Mouse (Mus musculus) thymus, adult 2 months (tissue): ENCODE results near the gene Lhcgr. TPM values are rescaled to one million over a fixed set of nuclear protein-coding genes. Genes with fewer than 3 reads are reported as not detected.

Source experiments
- DNase-seq: peaks from one replicate; pipeline ENCODE4 v3.0.0; 2021
- H3K27ac ChIP-seq: fragments of 200-500 bp; 2 replicates; pipeline ENCODE4 v1.5.1; 2012; ENCODE audit warnings: low read length, control low read depth; ENCODE audit not compliant: control insufficient read depth, insufficient read depth
- H3K27me3 ChIP-seq: fragments of 200-500 bp; 2 replicates; pipeline ENCODE4 v1.6.1; 2012; ENCODE audit warnings: mild to moderate bottlenecking, low read length, moderate library complexity, mixed read lengths; ENCODE audit not compliant: control insufficient read depth, insufficient read depth
- H3K36me3 ChIP-seq: fragments of 200-500 bp; 2 replicates; pipeline ENCODE4 v1.6.1; 2012; ENCODE audit warnings: mild to moderate bottlenecking, low read length, moderate library complexity; ENCODE audit not compliant: control insufficient read depth, insufficient read depth
- H3K4me1 ChIP-seq: fragments of 200-500 bp; replicated peaks from 2 replicates; pipeline ENCODE4 v1.6.1; 2012; ENCODE audit warnings: low read length; ENCODE audit not compliant: control insufficient read depth, insufficient read depth
- H3K4me3 ChIP-seq: fragments of 200-500 bp; 2 replicates; pipeline ENCODE4 v1.5.1; 2012; ENCODE audit warnings: mild to moderate bottlenecking, low read length, control low read depth, moderate library complexity; ENCODE audit not compliant: control insufficient read depth, insufficient read depth
- CTCF ChIP-seq: fragments of 200-500 bp; IDR thresholded peaks from 2 replicates; pipeline ENCODE4 v1.5.1; 2012; ENCODE audit warnings: mild to moderate bottlenecking, control low read depth, low read length, moderate library complexity, borderline replicate concordance; ENCODE audit not compliant: control insufficient read depth, poor library complexity, insufficient read depth; ENCODE audit errors: extremely low read depth
- POLR2A ChIP-seq: fragments of 200-500 bp; IDR thresholded peaks from 2 replicates; pipeline ENCODE4 v1.6.1; 2012; ENCODE audit warnings: mild to moderate bottlenecking, low read length, control low read depth, moderate library complexity; ENCODE audit not compliant: control insufficient read depth, poor library complexity, insufficient read depth; ENCODE audit errors: extremely low read depth
- WGBS: fragments of 180-500 bp; shearing (Covaris S2); methylation state at CpG from one replicate; pipeline ENCODE4 v1.1.7; 2018; 5-methylcytosine and 5-hydroxymethylcytosine counted together
- polyA plus RNA-seq: library from polyadenylated mRNA; depleted of rRNA; stranded (reverse); fragments of >200 nt; gene quantifications from 2 replicates; pipeline ENCODE4 v1.2.3, GENCODE M21; 2012

Lhcgr gene
- polyA plus RNA-seq, 1 experiment = 0.11 TPM

- H3K27ac ChIP-seq = no peak overlapping the region
- no peaks in the 10 kb centered on the region for H3K36me3 ChIP-seq
- no peak overlapping the region for H3K4me3 ChIP-seq
- WGBS = 65% methylated on average over 8 of the region's 8 CpGs
- no peak for DNase-seq
- no peaks in the 10 kb centered on the region for H3K27me3 ChIP-seq
- TF ChIP-seq CTCF = no peak
- TF ChIP-seq POLR2A = no peak
- H3K4me1 ChIP-seq = peaks cover 5% of the 10 kb centered on the region
These were observed 42.1 kb downstream of the Lhcgr start for GRCm38 (mm10) chr17:88749646-88750045.

GRCm38 (mm10) chr17:88706231-88706649, 85.5 kb downstream of the Lhcgr start:
- WGBS = 84% methylated on average over 8 of the region's 8 CpGs
- H3K36me3 ChIP-seq = no peaks in the 10 kb centered on the region

GRCm38 (mm10) chr17:88703112-88703511, 88.7 kb downstream of the Lhcgr start:
- 62% methylated on average over 4 of the region's 4 CpGs for WGBS
- H3K36me3 ChIP-seq = no peaks in the 10 kb centered on the region
- no peak for DNase-seq
- no peak overlapping the region for H3K4me3 ChIP-seq
- no peaks in the 10 kb centered on the region for H3K27me3 ChIP-seq
- no peaks in the 10 kb centered on the region for H3K4me1 ChIP-seq
- no peak for TF ChIP-seq POLR2A
- TF ChIP-seq CTCF = no peak
- no peak overlapping the region for H3K27ac ChIP-seq

More at GRCm38 (mm10) chr17:88706231-88706649, 85.5 kb downstream of the Lhcgr start:
- Histone ChIP-seq H3K4me3 (no peak overlapping the region), H3K27me3 (no peaks in the 10 kb centered on the region), H3K4me1 (no peaks in the 10 kb centered on the region), H3K27ac (no peak overlapping the region)
- TF ChIP-seq POLR2A = no peak
- no peak for TF ChIP-seq CTCF
- no peak for DNase-seq

GRCm38 (mm10) chr17:88702345-88702744, 89.4 kb downstream of the Lhcgr start:
- Histone ChIP-seq H3K27me3 (no peaks in the 10 kb centered on the region), H3K27ac (no peak overlapping the region), H3K36me3 (no peaks in the 10 kb centered on the region), H3K4me3 (no peak overlapping the region), H3K4me1 (no peaks in the 10 kb centered on the region)
- no peak for TF ChIP-seq CTCF
- no peak for TF ChIP-seq POLR2A
- DNase-seq = no peak
- WGBS = 56% methylated on average over 6 of the region's 6 CpGs

- H3K4me1 ChIP-seq = no peaks in the 10 kb centered on the region
- H3K4me3 ChIP-seq = no peak overlapping the region
- DNase-seq = no peak
- TF ChIP-seq CTCF (no peak), POLR2A (no peak)
- H3K36me3 ChIP-seq = no peaks in the 10 kb centered on the region
- H3K27ac ChIP-seq = no peak overlapping the region
- H3K27me3 ChIP-seq = no peaks in the 10 kb centered on the region
These were observed 90.9 kb downstream of the Lhcgr start for GRCm38 (mm10) chr17:88700901-88701300.

- Histone ChIP-seq H3K27ac (no peak overlapping the region), H3K4me3 (no peak overlapping the region), H3K4me1 (no peaks in the 10 kb centered on the region), H3K27me3 (no peaks in the 10 kb centered on the region), H3K36me3 (no peaks in the 10 kb centered on the region)
- WGBS = 93% methylated on average over 9 of the region's 9 CpGs
- no peak for TF ChIP-seq CTCF
- TF ChIP-seq POLR2A = no peak
- no peak for DNase-seq
These were observed 95.0 kb downstream of the Lhcgr start for GRCm38 (mm10) chr17:88696656-88697333.

- Histone ChIP-seq H3K27ac (no peak overlapping the region), H3K4me1 (no peaks in the 10 kb centered on the region), H3K36me3 (no peaks in the 10 kb centered on the region), H3K4me3 (no peak overlapping the region), H3K27me3 (no peaks in the 10 kb centered on the region)
- WGBS = 89% methylated on average over 11 of the region's 11 CpGs
- DNase-seq = no peak
- TF ChIP-seq CTCF = no peak
- TF ChIP-seq POLR2A = no peak
These were observed 103.6 kb downstream of the Lhcgr start for GRCm38 (mm10) chr17:88688226-88688625.
